Mouse (Mus musculus) heart, embryonic 14.5 days (tissue): ENCODE measurements around the gene Vtn. TPM values are rescaled to one million over a fixed set of nuclear protein-coding genes. Genes with fewer than 3 reads are reported as not detected.

Experiments used
- ATAC-seq: fragments of 200-750 bp; cut with Nextera tagmentation; 2 replicates; pipeline ENCODE4 v1.8.0; 2017; ENCODE audit warnings: low read depth, moderate TSS enrichment; ENCODE audit not compliant: insufficient number of reproducible peaks, insufficient read depth, low FRiP score
- H3K27ac ChIP-seq, 2 experiments: fragments of 200-500 bp in 1 of 2; fragments of 300-500 bp in 1 of 2; sonication (generic) in 1 of 2; replicated peaks in 1 of 2; 2 replicates each; pipeline ENCODE4 v1.5.1; 2012 to 2014; ENCODE audit warnings: low read depth in 2 of 2, low read length in 2 of 2, control low read depth in 1 of 2, mild to moderate bottlenecking in 1 of 2, mixed read lengths in 1 of 2; ENCODE audit not compliant: control insufficient read depth in 1 of 2, insufficient read depth in 1 of 2
- H3K27me3 ChIP-seq: fragments of 300-500 bp; sonication (generic); 2 replicates; pipeline ENCODE4 v1.6.1; 2014; ENCODE audit warnings: mild to moderate bottlenecking, low read length, control low read depth; ENCODE audit not compliant: control insufficient read depth, insufficient read depth
- H3K36me3 ChIP-seq: fragments of 300-500 bp; sonication (generic); 2 replicates; pipeline ENCODE4 v1.6.1; 2014; ENCODE audit warnings: mild to moderate bottlenecking, control low read depth, low read length, mixed read lengths; ENCODE audit not compliant: control insufficient read depth, insufficient read depth
- H3K4me1 ChIP-seq, 2 experiments: fragments of 200-500 bp in 1 of 2; fragments of 300-500 bp in 1 of 2; sonication (generic) in 1 of 2; 2 replicates each; pipeline ENCODE4 v1.6.1; 2012 to 2014; ENCODE audit warnings: low read length in 2 of 2, control low read depth in 1 of 2, mixed read lengths in 1 of 2; ENCODE audit not compliant: control insufficient read depth in 2 of 2, insufficient read depth in 2 of 2
- H3K4me2 ChIP-seq: fragments of 300-500 bp; sonication (generic); 2 replicates; pipeline ENCODE4 v1.6.1; 2014; ENCODE audit warnings: mild to moderate bottlenecking, low read length
- H3K4me3 ChIP-seq, 2 experiments: fragments of 200-500 bp in 1 of 2; fragments of 300-500 bp in 1 of 2; sonication (generic) in 1 of 2; 2 replicates each; pipeline ENCODE4 v1.5.1; 2012 to 2014; ENCODE audit warnings: low read length in 2 of 2, mild to moderate bottlenecking in 2 of 2, control low read depth in 1 of 2, low read depth in 1 of 2, moderate library complexity in 1 of 2; ENCODE audit not compliant: control insufficient read depth in 1 of 2, insufficient read depth in 1 of 2
- H3K9ac ChIP-seq: fragments of 300-500 bp; sonication (generic); 2 replicates; pipeline ENCODE4 v1.6.1; 2014; ENCODE audit warnings: mild to moderate bottlenecking, low read length
- H3K9me3 ChIP-seq: fragments of 300-500 bp; sonication (generic); 2 replicates; pipeline ENCODE4 v1.6.1; 2016; ENCODE audit warnings: low read length, control low read depth; ENCODE audit not compliant: control insufficient read depth
- WGBS: fragments of 180-500 bp; shearing (Covaris S2); extraction: QIAGEN DNeasy Blood & Tissue Kit; methylation state at CpG from one replicate; pipeline ENCODE4 v1.1.7; 2014; 5-methylcytosine and 5-hydroxymethylcytosine counted together
- polyA plus RNA-seq: library from polyadenylated mRNA; unstranded; fragments of >200 nt; fragmentation: Nextera tagmentation; extraction: Ambion mirVana; gene quantifications from 2 replicates; pipeline ENCODE4 v1.2.1, GENCODE M21; 2014

Vtn gene
- polyA plus RNA-seq, 1 experiment from 2014 or later: 0.34 TPM

DNA sequence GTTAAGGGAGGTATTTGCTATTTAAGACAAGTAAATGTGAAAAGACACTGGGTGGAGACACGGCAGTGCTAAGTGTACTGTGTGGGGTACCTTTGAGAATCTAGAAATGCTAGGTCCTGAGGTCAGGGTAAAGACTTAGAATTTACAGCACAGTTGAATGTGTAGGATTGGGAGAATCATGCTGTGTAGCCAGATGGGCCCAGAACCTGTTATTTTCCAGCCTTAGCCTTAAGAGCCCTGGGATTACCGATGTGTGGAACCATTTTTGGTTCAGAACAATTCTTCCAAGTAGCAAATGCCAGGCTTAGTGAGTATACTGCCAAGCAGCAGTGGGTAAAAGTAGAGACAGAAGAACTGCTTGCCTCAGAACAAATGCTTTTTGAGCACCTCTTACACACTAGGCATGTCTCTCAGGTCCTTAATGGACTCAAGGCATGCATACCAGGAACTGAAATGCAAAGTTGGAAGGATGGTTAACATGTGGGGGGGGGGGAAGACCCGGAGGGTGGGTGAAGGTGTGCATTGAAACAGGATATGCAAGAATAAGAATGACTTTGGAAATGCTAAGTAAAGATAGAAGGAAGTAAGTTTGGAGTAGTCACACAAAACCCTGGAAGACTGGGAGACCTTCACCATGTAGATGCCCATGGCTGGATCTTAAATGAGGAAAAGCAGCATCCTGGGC lies 14.4 kb downstream of the Vtn start:
- Histone ChIP-seq H3K9ac (peak overlapping the region; percentile 96), H3K36me3 (peaks cover 60% of the 10 kb centered on the region), H3K4me1 (peaks cover 0 to 15% of the 10 kb centered on the region in 2 experiments; a peak in 3 of 4 replicates), H3K27me3 (no peaks in the 10 kb centered on the region), H3K4me2 (peak overlapping the region; percentile 89), H3K9me3 (no peaks in the 10 kb centered on the region), H3K4me3 (peak overlapping the region in 1 of 2 experiments; percentile 85; a peak in 2 of 4 replicates), H3K27ac (no peak overlapping the region)
- 74% methylated on average over 3 of the region's 3 CpGs for WGBS
- ATAC-seq: no peak

- 64% methylated on average over 2 of the region's 2 CpGs for WGBS
- peaks cover 68% of the 10 kb centered on the region for H3K36me3 ChIP-seq
- peaks cover 0 to 15% of the 10 kb centered on the region in 2 experiments; a peak in 3 of 4 replicates for H3K4me1 ChIP-seq
- H3K27me3 ChIP-seq: no peaks in the 10 kb centered on the region
- no peak overlapping the region for H3K4me2 ChIP-seq
- H3K4me3 ChIP-seq: no peak overlapping the region
- no peak overlapping the region for H3K27ac ChIP-seq
- ATAC-seq: no peak
- no peak overlapping the region for H3K9ac ChIP-seq
- H3K9me3 ChIP-seq: no peaks in the 10 kb centered on the region
Observed at GRCm38 (mm10) chr11:78515549-78516325, 16.8 kb downstream of the Vtn start.

- WGBS: 91% methylated on average over 10 of the region's 10 CpGs
- no peaks in the 10 kb centered on the region for H3K27me3 ChIP-seq
- no peaks in the 10 kb centered on the region for H3K4me1 ChIP-seq
- no peak overlapping the region for H3K27ac ChIP-seq
- H3K4me2 ChIP-seq: no peak overlapping the region
- ATAC-seq: no peak
- H3K36me3 ChIP-seq: peaks cover 97% of the 10 kb centered on the region
- no peaks in the 10 kb centered on the region for H3K9me3 ChIP-seq
- H3K4me3 ChIP-seq: no peak overlapping the region
- H3K9ac ChIP-seq: no peak overlapping the region
Observed at GRCm38 (mm10) chr11:78518931-78519330, 20.0 kb downstream of the Vtn start.

GRCm38 (mm10) chr11:78521880-78522279 lies 23.0 kb downstream of the Vtn start:
- H3K9me3 ChIP-seq: no peaks in the 10 kb centered on the region
- H3K4me1 ChIP-seq: no peaks in the 10 kb centered on the region
- WGBS: 79% methylated on average over 3 of the region's 3 CpGs
- H3K4me3 ChIP-seq: no peak overlapping the region
- H3K27ac ChIP-seq: no peak overlapping the region
- H3K27me3 ChIP-seq: no peaks in the 10 kb centered on the region
- no peak overlapping the region for H3K4me2 ChIP-seq
- ATAC-seq: no peak
- H3K9ac ChIP-seq: no peak overlapping the region
- peaks cover 97% of the 10 kb centered on the region for H3K36me3 ChIP-seq

DNA sequence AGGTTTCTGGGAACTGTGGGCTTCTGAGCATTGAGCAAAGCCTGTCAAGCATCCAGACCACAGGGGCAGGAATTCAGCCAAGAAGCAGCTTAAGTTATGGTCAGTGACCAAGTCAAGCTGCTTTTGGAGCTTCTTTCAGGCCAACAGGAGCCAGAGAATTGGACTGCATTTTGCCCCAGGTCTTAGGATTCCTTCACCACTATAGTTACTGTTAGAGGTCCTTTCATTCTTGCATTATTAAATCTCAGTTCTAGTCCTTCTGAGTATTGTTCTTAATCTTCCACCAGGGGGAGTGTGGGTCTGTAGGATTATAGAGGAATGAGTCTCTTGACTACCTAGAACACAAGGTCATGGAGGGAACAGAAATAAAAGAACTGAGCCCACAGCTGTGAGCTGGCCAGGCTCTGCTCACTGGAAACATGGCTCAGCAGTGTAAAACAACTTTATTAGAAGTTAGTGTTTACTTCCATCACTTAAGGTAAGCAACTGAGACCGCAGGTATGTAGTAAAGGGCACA lies 23.6 kb downstream of the Vtn start:
- Histone ChIP-seq H3K4me3 (no peak overlapping the region), H3K27me3 (no peaks in the 10 kb centered on the region), H3K9me3 (no peaks in the 10 kb centered on the region), H3K27ac (no peak overlapping the region), H3K9ac (no peak overlapping the region), H3K4me2 (no peak overlapping the region), H3K4me1 (no peaks in the 10 kb centered on the region), H3K36me3 (peaks cover 100% of the 10 kb centered on the region)
- no peak for ATAC-seq
- WGBS: 100% methylated on average over 1 of the region's 1 CpGs

DNA sequence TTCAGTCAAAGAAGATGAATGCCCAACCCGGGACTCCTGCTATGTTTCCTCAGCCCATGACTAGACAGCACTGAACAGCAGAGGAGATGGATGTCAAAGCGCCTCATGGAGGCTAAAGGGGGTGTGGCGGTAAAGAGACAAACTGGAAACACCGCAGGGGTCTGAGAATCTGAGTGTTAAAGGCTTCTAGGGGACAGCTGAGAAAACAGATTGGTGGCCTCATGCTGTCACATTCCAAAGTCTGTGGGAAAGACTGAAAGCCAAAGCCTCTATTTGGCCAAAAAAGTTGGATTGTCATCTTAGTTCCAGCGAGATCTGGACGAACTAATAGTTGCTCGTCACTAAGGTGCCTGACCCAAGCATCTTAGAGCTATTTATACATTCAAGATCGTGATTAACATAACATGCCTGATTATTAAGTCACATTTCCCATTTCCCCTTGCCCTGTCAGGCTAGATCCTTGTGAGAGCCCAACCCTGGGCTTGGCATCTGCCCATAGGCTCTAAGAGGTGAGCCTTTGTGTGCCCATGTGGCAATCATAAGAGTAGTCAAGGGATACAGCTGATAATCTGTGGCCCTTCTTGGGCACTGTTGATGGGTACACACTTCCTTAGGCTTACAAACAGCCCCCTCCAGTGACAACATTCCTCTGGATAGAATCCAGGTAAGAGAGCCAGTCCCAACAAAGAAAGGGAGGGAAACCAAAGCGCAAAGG lies 24.5 kb downstream of the Vtn start:
- Histone ChIP-seq H3K36me3 (peaks cover 100% of the 10 kb centered on the region), H3K4me2 (no peak overlapping the region), H3K4me3 (no peak overlapping the region), H3K9me3 (no peaks in the 10 kb centered on the region), H3K9ac (no peak overlapping the region), H3K27me3 (no peaks in the 10 kb centered on the region), H3K4me1 (no peaks in the 10 kb centered on the region), H3K27ac (no peak overlapping the region)
- no peak for ATAC-seq
- WGBS: 73% methylated on average over 9 of the region's 9 CpGs

DNA sequence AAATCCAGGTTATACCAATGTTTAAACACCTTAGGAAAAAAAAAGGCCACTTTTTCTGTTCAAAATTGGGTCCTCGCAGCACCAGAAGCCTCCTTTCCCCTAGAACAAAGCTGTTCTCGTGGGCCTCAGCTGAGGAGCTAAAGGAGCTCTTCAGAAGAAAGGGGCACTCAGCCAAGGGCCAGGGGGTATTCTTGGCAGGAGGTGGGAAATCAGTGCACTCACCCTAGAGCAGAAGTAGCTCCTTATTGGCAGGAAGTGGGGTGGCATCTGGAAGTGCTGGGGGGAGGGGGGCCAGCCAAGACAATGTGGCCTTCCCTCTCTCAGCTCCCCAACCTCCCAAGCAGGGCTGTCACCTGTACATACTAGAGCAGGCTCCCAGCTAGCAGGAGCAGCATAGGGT lies 25.9 kb downstream of the Vtn start:
- no peak overlapping the region for H3K9ac ChIP-seq
- no peak for ATAC-seq

More for the DNA sequence above, 25.9 kb downstream of the Vtn start:
- H3K4me3 ChIP-seq: no peak overlapping the region
- no peak overlapping the region for H3K27ac ChIP-seq
- WGBS: 84% methylated on average over 2 of the region's 2 CpGs
- no peaks in the 10 kb centered on the region for H3K27me3 ChIP-seq
- no peaks in the 10 kb centered on the region for H3K9me3 ChIP-seq
- no peak overlapping the region for H3K4me2 ChIP-seq
- H3K36me3 ChIP-seq: peaks cover 99% of the 10 kb centered on the region
- no peaks in the 10 kb centered on the region for H3K4me1 ChIP-seq
